Mouse (Mus musculus): Measurements from ENCODE around the gene Rab10. TPM values are rescaled to one million over a fixed set of nuclear protein-coding genes. Genes with fewer than 3 reads are reported as not detected.

Rab10 gene
- polyA plus RNA-seq, 1 experiment from 2014 or later: 106 TPM

- 93% methylated on average over 4 of the region's 4 CpGs for WGBS
- peaks cover 24% of the 10 kb centered on the region for H3K36me3 ChIP-seq (ENCODE audit: poor library complexity, severe bottlenecking)
- no peak overlapping the region for H3K4me3 ChIP-seq
- no peaks in the 10 kb centered on the region for H3K27me3 ChIP-seq
- H3K9me3 ChIP-seq (replicated peaks): peaks cover 15% of the 10 kb centered on the region
- no peak overlapping the region for H3K4me2 ChIP-seq
- H3K9ac ChIP-seq: no peak overlapping the region
- ATAC-seq: no peak
- H3K4me1 ChIP-seq: no peaks in the 10 kb centered on the region
- no peak overlapping the region for H3K27ac ChIP-seq
These were observed 18.7 kb downstream of the Rab10 start for GRCm38 (mm10) chr12:3291038-3291437.

GRCm38 (mm10) chr12:3288440-3288839 lies 21.3 kb downstream of the Rab10 start:
- no peak for ATAC-seq
- WGBS: 100% methylated on average over 1 of the region's 1 CpGs
- Histone ChIP-seq H3K9me3 (replicated peaks) (peaks cover 21% of the 10 kb centered on the region), H3K27ac (no peak overlapping the region), H3K4me1 (no peaks in the 10 kb centered on the region), H3K4me2 (no peak overlapping the region), H3K4me3 (no peak overlapping the region), H3K27me3 (no peaks in the 10 kb centered on the region), H3K36me3 (ENCODE audit: poor library complexity, severe bottlenecking) (peaks cover 24% of the 10 kb centered on the region), H3K9ac (no peak overlapping the region)

GRCm38 (mm10) chr12:3285919-3286318 lies 23.9 kb downstream of the Rab10 start:
- WGBS: 95% methylated on average over 1 of the region's 1 CpGs
- Histone ChIP-seq H3K4me1 (no peaks in the 10 kb centered on the region), H3K36me3 (ENCODE audit: poor library complexity, severe bottlenecking) (peaks cover 15% of the 10 kb centered on the region), H3K9ac (no peak overlapping the region), H3K27ac (no peak overlapping the region), H3K9me3 (replicated peaks) (peaks cover 13% of the 10 kb centered on the region), H3K4me3 (no peak overlapping the region), H3K27me3 (no peaks in the 10 kb centered on the region), H3K4me2 (no peak overlapping the region)
- no peak for ATAC-seq

- no peak overlapping the region for H3K4me2 ChIP-seq
- H3K9ac ChIP-seq: no peak overlapping the region
- H3K4me3 ChIP-seq: no peak overlapping the region
- peaks cover 11% of the 10 kb centered on the region for H3K36me3 ChIP-seq (ENCODE audit: poor library complexity, severe bottlenecking)
- WGBS: 91% methylated on average over 6 of the region's 6 CpGs
- no peak overlapping the region for H3K27ac ChIP-seq
- H3K27me3 ChIP-seq: no peaks in the 10 kb centered on the region
- ATAC-seq: no peak
- no peaks in the 10 kb centered on the region for H3K4me1 ChIP-seq
- peaks cover 9% of the 10 kb centered on the region; the same call in 1 of the 2 replicates for H3K9me3 ChIP-seq (replicated peaks)
These were observed 24.4 kb downstream of the Rab10 start for GRCm38 (mm10) chr12:3285377-3285776.

- no peak overlapping the region for H3K4me2 ChIP-seq
- peaks cover 18% of the 10 kb centered on the region for H3K36me3 ChIP-seq (ENCODE audit: poor library complexity, severe bottlenecking)
- peaks cover 13% of the 10 kb centered on the region; the same call in 1 of the 2 replicates for H3K9me3 ChIP-seq (replicated peaks)
- 98% methylated on average over 2 of the region's 2 CpGs for WGBS
- ATAC-seq: no peak
- no peaks in the 10 kb centered on the region for H3K4me1 ChIP-seq
- no peak overlapping the region for H3K9ac ChIP-seq
- H3K27me3 ChIP-seq: no peaks in the 10 kb centered on the region
- no peak overlapping the region for H3K4me3 ChIP-seq
- no peak overlapping the region for H3K27ac ChIP-seq
These were observed 25.3 kb downstream of the Rab10 start for GRCm38 (mm10) chr12:3284463-3284862.

- Histone ChIP-seq H3K9me3 (replicated peaks) (peaks cover 13% of the 10 kb centered on the region; the same call in 1 of the 2 replicates), H3K4me1 (no peaks in the 10 kb centered on the region), H3K27me3 (no peaks in the 10 kb centered on the region), H3K27ac (no peak overlapping the region), H3K9ac (no peak overlapping the region), H3K36me3 (ENCODE audit: poor library complexity, severe bottlenecking) (peaks cover 21% of the 10 kb centered on the region), H3K4me2 (no peak overlapping the region), H3K4me3 (no peak overlapping the region)
- 94% methylated on average over 4 of the region's 4 CpGs for WGBS
- no peak for ATAC-seq
These were observed 25.8 kb downstream of the Rab10 start for GRCm38 (mm10) chr12:3283829-3284440.

GRCm38 (mm10) chr12:3282954-3283353 lies 26.8 kb downstream of the Rab10 start:
- Histone ChIP-seq H3K4me2 (no peak overlapping the region), H3K9ac (no peak overlapping the region), H3K36me3 (ENCODE audit: poor library complexity, severe bottlenecking) (peaks cover 21% of the 10 kb centered on the region), H3K27me3 (no peaks in the 10 kb centered on the region), H3K4me1 (no peaks in the 10 kb centered on the region), H3K4me3 (no peak overlapping the region), H3K9me3 (replicated peaks) (peaks cover 13% of the 10 kb centered on the region; the same call in 1 of the 2 replicates), H3K27ac (no peak overlapping the region)
- no peak for ATAC-seq
- WGBS: 59% methylated on average over 1 of the region's 1 CpGs

- WGBS: 90% methylated on average over 2 of the region's 2 CpGs
- H3K4me3 ChIP-seq: no peak overlapping the region
- no peak overlapping the region for H3K27ac ChIP-seq
- H3K36me3 ChIP-seq (ENCODE audit: poor library complexity, severe bottlenecking): peaks cover 20% of the 10 kb centered on the region
- no peak overlapping the region for H3K4me2 ChIP-seq
- no peak overlapping the region for H3K9ac ChIP-seq
- ATAC-seq: no peak
- H3K4me1 ChIP-seq: no peaks in the 10 kb centered on the region
- peaks cover 14% of the 10 kb centered on the region; the same call in 1 of the 2 replicates for H3K9me3 ChIP-seq (replicated peaks)
- no peaks in the 10 kb centered on the region for H3K27me3 ChIP-seq
These were observed 27.2 kb downstream of the Rab10 start for GRCm38 (mm10) chr12:3282520-3282919.

GRCm38 (mm10) chr12:3278880-3279339 lies 30.9 kb downstream of the Rab10 start:
- ATAC-seq: no peak
- Histone ChIP-seq H3K27me3 (no peaks in the 10 kb centered on the region), H3K4me1 (no peaks in the 10 kb centered on the region), H3K27ac (no peak overlapping the region), H3K9ac (no peak overlapping the region), H3K4me3 (no peak overlapping the region), H3K9me3 (replicated peaks) (peaks cover 7% of the 10 kb centered on the region; the same call in 1 of the 2 replicates), H3K36me3 (ENCODE audit: poor library complexity, severe bottlenecking) (peaks cover 12% of the 10 kb centered on the region), H3K4me2 (no peak overlapping the region)
- 95% methylated on average over 2 of the region's 2 CpGs for WGBS

GRCm38 (mm10) chr12:3270818-3271217 lies 39.0 kb downstream of the Rab10 start:
- Histone ChIP-seq H3K36me3 (ENCODE audit: poor library complexity, severe bottlenecking) (0 out of 2 replicates have a peak, but pooled peaks cover 12% of the 10 kb centered on the region), H3K4me3 (no peak overlapping the region), H3K27ac (no peak overlapping the region), H3K4me2 (no peak overlapping the region), H3K4me1 (no peaks in the 10 kb centered on the region), H3K9me3 (replicated peaks) (peaks cover 4% of the 10 kb centered on the region; the same call in 1 of the 2 replicates), H3K9ac (no peak overlapping the region), H3K27me3 (no peaks in the 10 kb centered on the region)
- ATAC-seq: no peak

GRCm38 (mm10) chr12:3267397-3267796 lies 42.4 kb downstream of the Rab10 start:
- Histone ChIP-seq H3K4me2 (no peak overlapping the region), H3K4me3 (no peak overlapping the region), H3K36me3 (ENCODE audit: poor library complexity, severe bottlenecking) (peaks cover 11% of the 10 kb centered on the region; the same call in 1 of the 2 replicates), H3K4me1 (no peaks in the 10 kb centered on the region), H3K9me3 (replicated peaks) (peaks cover 4% of the 10 kb centered on the region; the same call in 1 of the 2 replicates), H3K27me3 (no peaks in the 10 kb centered on the region), H3K27ac (no peak overlapping the region), H3K9ac (no peak overlapping the region)
- 95% methylated on average over 2 of the region's 2 CpGs for WGBS
- no peak for ATAC-seq

GRCm38 (mm10) chr12:3265188-3265587 lies 44.6 kb downstream of the Rab10 start:
- H3K27me3 ChIP-seq: no peaks in the 10 kb centered on the region
- no peak overlapping the region for H3K4me2 ChIP-seq
- no peak overlapping the region for H3K9ac ChIP-seq
- WGBS: 95% methylated on average over 2 of the region's 2 CpGs
- H3K4me1 ChIP-seq: no peaks in the 10 kb centered on the region
- no peak overlapping the region for H3K4me3 ChIP-seq
- H3K36me3 ChIP-seq (ENCODE audit: poor library complexity, severe bottlenecking): peaks cover 22% of the 10 kb centered on the region
- no peak overlapping the region for H3K27ac ChIP-seq
- 0 out of 2 replicates have a peak, but pooled peaks cover 4% of the 10 kb centered on the region for H3K9me3 ChIP-seq (replicated peaks)
- no peak for ATAC-seq

GRCm38 (mm10) chr12:3264449-3264848 lies 45.3 kb downstream of the Rab10 start:
- Histone ChIP-seq H3K4me3 (no peak overlapping the region), H3K4me1 (no peaks in the 10 kb centered on the region), H3K9me3 (replicated peaks) (0 out of 2 replicates have a peak, but pooled peaks cover 4% of the 10 kb centered on the region), H3K36me3 (ENCODE audit: poor library complexity, severe bottlenecking) (peaks cover 22% of the 10 kb centered on the region), H3K27me3 (no peaks in the 10 kb centered on the region), H3K9ac (no peak overlapping the region), H3K4me2 (no peak overlapping the region), H3K27ac (no peak overlapping the region)
- ATAC-seq: no peak
- WGBS: 92% methylated on average over 2 of the region's 2 CpGs

Data from forebrain, embryonic 13.5 days (tissue).